Mouse (Mus musculus) liver, embryonic 14.5 days (tissue): Measurements from ENCODE around the gene Pigv. TPM values are rescaled to one million over a fixed set of nuclear protein-coding genes. Genes with fewer than 3 reads are reported as not detected.
A peak's percentile ranks its signal among the peaks of the same experiment; 100 is the strongest.

Experiments
- ATAC-seq: fragments of 200-750 bp; cut with Nextera tagmentation; 2 replicates; pipeline ENCODE4 v1.8.0; 2017; ENCODE audit warnings: moderate number of reproducible peaks, mild to moderate bottlenecking, moderate library complexity; ENCODE audit not compliant: insufficient read depth
- DNase-seq, 3 experiments: peaks; one replicate each; pipeline ENCODE4 v3.0.0-alpha.2; 2012 to 2013; ENCODE audit warnings: low read depth in 3 of 3, low spot score in 3 of 3
- H3K27ac ChIP-seq: fragments of 300-500 bp; sonication (generic); 2 replicates; pipeline ENCODE4 v1.5.1; 2014; ENCODE audit warnings: moderate library complexity, mild to moderate bottlenecking, control low read depth, inconsistent platforms
- H3K27me3 ChIP-seq: fragments of 300-500 bp; sonication (generic); 2 replicates; pipeline ENCODE4 v1.6.1; 2014; ENCODE audit warnings: mild to moderate bottlenecking, low read length, moderate library complexity; ENCODE audit not compliant: control insufficient read depth, insufficient read depth
- H3K36me3 ChIP-seq: fragments of 300-500 bp; sonication (generic); replicated peaks from 2 replicates; pipeline ENCODE4 v1.6.1; 2014; ENCODE audit warnings: low read depth; ENCODE audit not compliant: control insufficient read depth, insufficient read depth
- H3K4me1 ChIP-seq, 2 experiments: fragments of 200-500 bp in 1 of 2; fragments of 300-500 bp in 1 of 2; sonication (generic) in 1 of 2; replicated peaks; 2 replicates each; pipeline ENCODE4 v1.6.1; 2012 to 2014; ENCODE audit warnings: antibody characterized with exemption in 1 of 2, inconsistent platforms in 1 of 2, low read length in 1 of 2; ENCODE audit not compliant: control insufficient read depth in 2 of 2, insufficient read depth in 2 of 2
- H3K4me2 ChIP-seq: fragments of 300-500 bp; sonication (generic); 2 replicates; pipeline ENCODE4 v1.6.1; 2014; ENCODE audit warnings: low read depth, mild to moderate bottlenecking, control low read depth, moderate library complexity
- H3K4me3 ChIP-seq, 2 experiments: fragments of 200-500 bp in 1 of 2; fragments of 300-500 bp in 1 of 2; sonication (generic) in 1 of 2; 2 replicates each; pipeline ENCODE4 v1.5.1; 2012 to 2014; ENCODE audit warnings: low read depth in 2 of 2, low read length in 2 of 2, mild to moderate bottlenecking in 2 of 2, control low read depth in 1 of 2, inconsistent platforms in 1 of 2, moderate library complexity in 1 of 2; ENCODE audit not compliant: insufficient read depth in 1 of 2
- H3K9ac ChIP-seq: fragments of 300-500 bp; sonication (generic); replicated peaks from 2 replicates; pipeline ENCODE4 v1.6.1; 2014; ENCODE audit warnings: mild to moderate bottlenecking, control low read depth, moderate library complexity
- H3K9me3 ChIP-seq: fragments of 300-500 bp; sonication (generic); 2 replicates; pipeline ENCODE4 v1.6.1; 2016; ENCODE audit warnings: low read length, mixed read lengths; ENCODE audit not compliant: control insufficient read depth
- CTCF ChIP-seq: IDR thresholded peaks from 2 replicates; pipeline ENCODE4 v1.5.1; 2016; ENCODE audit warnings: antibody characterized with exemption, low read depth, control low read depth
- EP300 ChIP-seq: IDR thresholded peaks from 2 replicates; pipeline ENCODE4 v1.6.1; 2016; ENCODE audit warnings: antibody characterized with exemption, low read depth
- WGBS: fragments of 180-500 bp; shearing (Covaris S2); extraction: QIAGEN DNeasy Blood & Tissue Kit; methylation state at CpG from one replicate; pipeline ENCODE4 v1.1.7; 2014; ENCODE audit not compliant: insufficient replicate concordance; 5-methylcytosine and 5-hydroxymethylcytosine counted together
- microRNA-seq: library from miRNA; unstranded; fragments of <30 nt; microRNA quantifications from one replicate; pipeline ENCODE4, GENCODE M21; 2016
- polyA plus RNA-seq, 2 experiments: library from polyadenylated mRNA; depleted of rRNA in 1 of 2; stranded (reverse) in 1 of 2; unstranded in 1 of 2; fragments of >200 nt; fragmentation: Nextera tagmentation in 1 of 2; extraction: Ambion mirVana in 1 of 2; gene quantifications; 2 replicates each; pipeline versions ENCODE4 v1.2.1 to v1.2.3; 2012 to 2014

Gene Pigv
- polyA plus RNA-seq, 2 experiments = 3.1 to 3.3 TPM

DNA sequence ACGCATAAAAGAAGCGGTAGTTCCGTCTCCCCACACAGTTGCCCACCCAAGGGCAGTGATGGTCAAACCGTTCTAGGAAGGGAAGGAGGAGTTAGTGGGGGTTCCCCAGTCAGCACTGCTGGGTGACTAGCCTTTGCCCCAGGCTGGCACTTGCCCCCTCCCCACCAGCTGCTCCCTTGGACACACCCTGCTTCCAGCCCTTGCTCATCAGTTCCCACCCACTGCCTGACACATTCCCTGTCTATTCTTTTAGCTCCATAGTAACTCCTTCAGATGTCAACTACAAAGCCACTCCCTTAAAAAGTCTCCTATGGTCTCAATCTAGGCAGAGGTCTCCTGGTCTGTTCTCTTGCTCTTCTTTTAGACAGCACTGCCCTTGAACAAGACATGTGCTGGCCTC is 58.6 kb downstream of the Pigv start:
- TF ChIP-seq CTCF = no peak
- TF ChIP-seq EP300 = no peak
- peaks cover 3 to 4% of the 10 kb centered on the region in 2 experiments; a peak in 2 of 4 replicates for H3K4me1 ChIP-seq
- no peak overlapping the region for H3K4me2 ChIP-seq
- H3K9me3 ChIP-seq = no peaks in the 10 kb centered on the region
- no peak for DNase-seq
- no peaks in the 10 kb centered on the region for H3K27me3 ChIP-seq
- H3K36me3 ChIP-seq = peaks cover 3% of the 10 kb centered on the region
- no peak overlapping the region for H3K4me3 ChIP-seq
- WGBS = 85% methylated on average over 4 of the region's 4 CpGs
- ATAC-seq = no peak
- H3K27ac ChIP-seq = no peak overlapping the region
- H3K9ac ChIP-seq = no peak overlapping the region

DNA sequence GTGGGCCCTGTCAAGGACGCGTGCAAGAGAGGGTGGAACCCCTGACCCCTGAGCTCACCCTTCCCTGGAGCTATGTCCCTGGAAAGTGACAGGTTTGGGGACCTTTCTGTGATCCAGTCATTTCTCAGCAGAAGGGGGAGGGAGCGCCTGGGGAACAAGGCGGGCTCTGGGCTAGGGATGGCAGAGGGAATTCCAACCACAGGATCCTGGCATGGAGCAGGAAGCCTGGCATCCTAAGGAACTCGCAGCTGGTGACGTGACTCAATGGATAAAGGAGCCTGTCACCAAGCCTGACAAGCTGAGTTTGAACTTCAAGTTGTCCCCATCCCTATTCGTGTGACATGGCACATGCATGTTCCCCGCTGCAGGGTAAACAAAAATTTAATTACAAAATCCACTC is 59.4 kb downstream of the Pigv start:
- Histone ChIP-seq H3K4me2 (no peak overlapping the region), H3K36me3 (peaks cover 3% of the 10 kb centered on the region), H3K9me3 (no peaks in the 10 kb centered on the region), H3K4me1 (peaks cover 3 to 4% of the 10 kb centered on the region in 2 experiments; a peak in 2 of 4 replicates), H3K4me3 (no peak overlapping the region), H3K9ac (no peak overlapping the region), H3K27me3 (no peaks in the 10 kb centered on the region), H3K27ac (no peak overlapping the region)
- TF ChIP-seq EP300 (no peak), CTCF (no peak)
- ATAC-seq (no peak), DNase-seq (no peak)
- 87% methylated on average over 8 of the region's 8 CpGs for WGBS

DNA sequence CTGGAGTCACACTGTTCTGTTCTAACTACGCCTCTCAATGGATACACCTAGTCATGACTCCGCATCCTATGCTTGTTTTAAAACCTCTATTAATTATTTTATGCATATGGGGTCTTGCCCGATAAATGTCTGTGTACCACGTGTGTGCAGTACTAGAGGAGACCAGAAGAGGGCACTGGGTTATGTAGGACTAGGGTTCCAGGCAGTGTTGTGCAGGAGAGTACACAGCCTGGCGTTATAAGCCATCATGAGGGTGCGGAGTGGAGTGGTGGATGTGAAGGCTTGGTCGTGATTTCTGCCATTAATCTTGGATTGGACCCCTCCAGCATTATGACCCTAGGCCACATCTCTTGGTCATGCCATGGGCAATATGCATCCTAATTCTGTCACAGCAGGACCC is 60.0 kb downstream of the Pigv start:
- no peaks in the 10 kb centered on the region for H3K9me3 ChIP-seq
- no peak for DNase-seq
- ATAC-seq = no peak
- no peak overlapping the region for H3K9ac ChIP-seq
- TF ChIP-seq EP300 (no peak), CTCF (peak; percentile 44)
- 83% methylated on average over 7 of the region's 7 CpGs for WGBS
- peaks cover 3% of the 10 kb centered on the region for H3K36me3 ChIP-seq
- H3K4me2 ChIP-seq = no peak overlapping the region
- no peak overlapping the region for H3K4me3 ChIP-seq
- H3K27me3 ChIP-seq = no peaks in the 10 kb centered on the region
- no peak overlapping the region for H3K27ac ChIP-seq
- peaks cover 3 to 4% of the 10 kb centered on the region in 2 experiments; a peak in 2 of 4 replicates for H3K4me1 ChIP-seq

DNA sequence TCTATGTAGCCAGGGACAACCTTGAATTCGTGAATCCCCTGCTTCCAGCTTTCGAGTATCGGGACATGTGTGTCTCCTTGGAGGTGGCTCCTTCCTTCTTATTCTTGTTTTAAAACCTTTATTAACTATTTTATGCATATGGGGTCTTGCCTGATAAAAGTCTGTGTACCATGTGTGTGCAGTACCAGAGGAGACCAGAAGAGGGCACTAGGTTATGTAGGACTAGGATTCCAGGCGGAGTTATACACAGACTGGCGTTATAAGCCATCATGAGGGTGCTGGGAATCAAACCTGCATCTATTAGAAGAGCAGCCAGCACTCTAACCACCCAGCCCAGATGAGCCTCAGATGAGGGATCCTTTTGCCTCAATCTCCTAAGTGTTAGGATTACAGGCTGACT is 60.6 kb downstream of the Pigv start:
- Histone ChIP-seq H3K36me3 (peaks cover 3% of the 10 kb centered on the region), H3K9me3 (no peaks in the 10 kb centered on the region), H3K9ac (no peak overlapping the region), H3K4me3 (no peak overlapping the region), H3K4me2 (no peak overlapping the region), H3K27ac (no peak overlapping the region), H3K27me3 (no peaks in the 10 kb centered on the region), H3K4me1 (peaks cover 3 to 4% of the 10 kb centered on the region in 2 experiments; a peak in 2 of 4 replicates)
- TF ChIP-seq EP300 (no peak), CTCF (peak; percentile 47)
- DNase-seq = no peak
- WGBS = 86% methylated on average over 5 of the region's 5 CpGs
- ATAC-seq = no peak

Small RNAs within 50 kb of the gene (microRNA-seq; reads per million reads assigned to microRNA genes)
- gene Mir7227 = 3.0 reads per million

Other genes with a start within 250 kb of the Pigv start
- 0.02 and 0.05 TPM in 2 replicates for gene Tent5b, start 192.5 kb downstream of the Pigv start, polyA plus RNA-seq (2012; rRNA removed)
- gene Tent5b, start 192.5 kb downstream of the Pigv start, polyA plus RNA-seq (2014; fragmentation: Nextera tagmentation; extraction: Ambion mirVana) = not detected in 2 replicates
- 0.04 TPM in 1 of 2 replicates, not detected in the other for gene Trnp1, start 174.1 kb downstream of the Pigv start, polyA plus RNA-seq (2012; rRNA removed)
- gene Trnp1, start 174.1 kb downstream of the Pigv start, polyA plus RNA-seq (2014; fragmentation: Nextera tagmentation; extraction: Ambion mirVana) = not detected in 2 replicates
- 0.18 and 0.43 TPM in 2 replicates for gene Kdf1, start 153.7 kb downstream of the Pigv start, polyA plus RNA-seq (2012; rRNA removed)
- 0.48 and 0.53 TPM in 2 replicates for gene Kdf1, start 153.7 kb downstream of the Pigv start, polyA plus RNA-seq (2014; fragmentation: Nextera tagmentation; extraction: Ambion mirVana)
- 64.5 and 124 TPM in 2 replicates for gene Nudc, start 126.7 kb downstream of the Pigv start, polyA plus RNA-seq (2012; rRNA removed)
- gene Nudc, start 126.7 kb downstream of the Pigv start, polyA plus RNA-seq (2014; fragmentation: Nextera tagmentation; extraction: Ambion mirVana) = 88.2 and 101 TPM in 2 replicates
- 0.38 and 0.48 TPM in 2 replicates for gene Nr0b2, start 119.3 kb downstream of the Pigv start, polyA plus RNA-seq (2012; rRNA removed)
- 0.77 and 0.85 TPM in 2 replicates for gene Nr0b2, start 119.3 kb downstream of the Pigv start, polyA plus RNA-seq (2014; fragmentation: Nextera tagmentation; extraction: Ambion mirVana)
- gene Gpatch3, start 97.9 kb downstream of the Pigv start, polyA plus RNA-seq (2012; rRNA removed) = 1.9 and 3.1 TPM in 2 replicates
- 3.1 and 4.6 TPM in 2 replicates for gene Gpatch3, start 97.9 kb downstream of the Pigv start, polyA plus RNA-seq (2014; fragmentation: Nextera tagmentation; extraction: Ambion mirVana)
- 15.2 and 17.6 TPM in 2 replicates for gene Gpn2, start 88.3 kb downstream of the Pigv start, polyA plus RNA-seq (2012; rRNA removed)
- gene Gpn2, start 88.3 kb downstream of the Pigv start, polyA plus RNA-seq (2014; fragmentation: Nextera tagmentation; extraction: Ambion mirVana) = 10.0 and 10.3 TPM in 2 replicates
- gene Sfn, start 70.5 kb downstream of the Pigv start, polyA plus RNA-seq (2012; rRNA removed) = 0.45 and 0.52 TPM in 2 replicates
- 0.10 and 0.35 TPM in 2 replicates for gene Sfn, start 70.5 kb downstream of the Pigv start, polyA plus RNA-seq (2014; fragmentation: Nextera tagmentation; extraction: Ambion mirVana)
- 3.8 and 3.9 TPM in 2 replicates for gene Zdhhc18, start 22.5 kb downstream of the Pigv start, polyA plus RNA-seq (2012; rRNA removed)
- gene Zdhhc18, start 22.5 kb downstream of the Pigv start, polyA plus RNA-seq (2014; fragmentation: Nextera tagmentation; extraction: Ambion mirVana) = 0.58 and 0.90 TPM in 2 replicates
- 11.9 and 12.0 TPM in 2 replicates for gene Arid1a, start 84.1 kb upstream of the Pigv start, polyA plus RNA-seq (2012; rRNA removed)
- gene Arid1a, start 84.1 kb upstream of the Pigv start, polyA plus RNA-seq (2014; fragmentation: Nextera tagmentation; extraction: Ambion mirVana) = 7.4 and 7.8 TPM in 2 replicates
- gene Rps6ka1, start 215.2 kb upstream of the Pigv start, polyA plus RNA-seq (2012; rRNA removed) = 27.9 and 28.4 TPM in 2 replicates
- gene Rps6ka1, start 215.2 kb upstream of the Pigv start, polyA plus RNA-seq (2014; fragmentation: Nextera tagmentation; extraction: Ambion mirVana) = 48.4 and 53.0 TPM in 2 replicates